Mouse (Mus musculus) kidney, embryonic 15.5 days (tissue): Measurements from ENCODE around the gene Tle2. TPM values are rescaled to one million over a fixed set of nuclear protein-coding genes. Genes with fewer than 3 reads are reported as not detected.

ENCODE experiments used
- ATAC-seq: fragments of 200-750 bp; cut with Nextera tagmentation; replicated peaks from 2 replicates; pipeline ENCODE4 v1.8.0; 2017; ENCODE audit warnings: moderate TSS enrichment; ENCODE audit not compliant: low FRiP score
- H3K27ac ChIP-seq: fragments of 300-500 bp; sonication (generic); 2 replicates; pipeline ENCODE4 v1.5.1; 2015; ENCODE audit warnings: mild to moderate bottlenecking, inconsistent platforms
- H3K27me3 ChIP-seq: fragments of 300-500 bp; sonication (generic); 2 replicates; pipeline ENCODE4 v1.6.1; 2015; ENCODE audit warnings: inconsistent platforms
- H3K36me3 ChIP-seq: fragments of 300-500 bp; sonication (generic); 2 replicates; pipeline ENCODE4 v1.6.1; 2015; ENCODE audit warnings: inconsistent platforms
- H3K4me1 ChIP-seq: fragments of 300-500 bp; sonication (generic); 2 replicates; pipeline ENCODE4 v1.6.1; 2015; ENCODE audit warnings: inconsistent platforms
- H3K4me2 ChIP-seq: fragments of 300-500 bp; sonication (generic); 2 replicates; pipeline ENCODE4 v1.6.1; 2015; ENCODE audit warnings: moderate library complexity, mild to moderate bottlenecking, inconsistent platforms
- H3K4me3 ChIP-seq: fragments of 300-500 bp; sonication (generic); replicated peaks from 2 replicates; pipeline ENCODE4 v1.5.1; 2015; ENCODE audit warnings: mild to moderate bottlenecking, inconsistent platforms
- H3K9ac ChIP-seq: fragments of 300-500 bp; sonication (generic); 2 replicates; pipeline ENCODE4 v1.6.1; 2015; ENCODE audit warnings: mild to moderate bottlenecking, inconsistent platforms
- H3K9me3 ChIP-seq: fragments of 300-500 bp; sonication (generic); replicated peaks from 2 replicates; pipeline ENCODE4 v1.6.1; 2016; ENCODE audit warnings: inconsistent platforms
- whole genome bisulfite sequencing: fragments of 180-500 bp; shearing (Covaris S2); methylation state at CpG from one replicate; pipeline ENCODE4 v1.1.7; 2015; ENCODE audit warnings: mixed read lengths; 5-methylcytosine and 5-hydroxymethylcytosine counted together
- polyA plus RNA-seq: library from polyadenylated mRNA; unstranded; fragments of >200 nt; fragmentation: Nextera tagmentation; extraction: Ambion mirVana; gene quantifications from 2 replicates; pipeline ENCODE4 v1.2.1, GENCODE M21; 2015

The Tle2 gene
- polyA plus RNA-seq, 1 experiment from 2014 or later, result 45.6 TPM

GRCm38 (mm10) chr10:81544296-81545160 lies 29.8 kb upstream of the Tle2 start:
- Histone ChIP-seq H3K4me2 (peak overlapping the region; percentile 88), H3K4me3 (peak overlapping the region; percentile 98), H3K9ac (peak overlapping the region; percentile 95), H3K27ac (peak overlapping the region; percentile 88), H3K9me3 (no peaks in the 10 kb centered on the region), H3K27me3 (no peaks in the 10 kb centered on the region), H3K36me3 (peaks cover 7% of the 10 kb centered on the region; the same call in 1 of the 2 replicates), H3K4me1 (peaks cover 37% of the 10 kb centered on the region)
- ATAC-seq, result peak; percentile 44
- WGBS, result under 1% methylated on average over 87 of the region's 93 CpGs

- peak within 1 kb of the TSS; percentile 91 for H3K27ac ChIP-seq
- H3K9me3 ChIP-seq, result no peaks in the 10 kb centered on the region
- peak within 1 kb of the TSS; percentile 88 for H3K4me2 ChIP-seq
- 0 out of 2 replicates have a peak, but pooled peaks cover 2% of the 10 kb centered on the region for H3K36me3 ChIP-seq
- peak within 1 kb of the TSS; percentile 98 for H3K4me3 ChIP-seq
- ATAC-seq, result peak; percentile 96
- peak within 1 kb of the TSS; percentile 95 for H3K9ac ChIP-seq
- H3K4me1 ChIP-seq, result peaks cover 37% of the 10 kb centered on the region
- H3K27me3 ChIP-seq, result no peaks in the 10 kb centered on the region
- under 1% methylated on average over 58 of the region's 59 CpGs for WGBS
Observed at GRCm38 (mm10) chr10:81545161-81545747, 29.1 kb upstream of the Tle2 start, which contains the start of gene Gna11. Gene Gna11, minus strand, starts transcription at chr10:81545190.

GRCm38 (mm10) chr10:81546332-81546731 lies 28.0 kb upstream of the Tle2 start:
- Histone ChIP-seq H3K4me1 (peaks cover 42% of the 10 kb centered on the region), H3K9me3 (no peaks in the 10 kb centered on the region), H3K4me3 (no peak overlapping the region), H3K36me3 (no peaks in the 10 kb centered on the region), H3K9ac (no peak overlapping the region), H3K27me3 (no peaks in the 10 kb centered on the region), H3K4me2 (no peak overlapping the region), H3K27ac (no peak overlapping the region)
- no peak for ATAC-seq
- WGBS, result 76% methylated on average over 5 of the region's 5 CpGs

- 92% methylated on average over 13 of the region's 13 CpGs for WGBS
- ATAC-seq, result no peak
- Histone ChIP-seq H3K9ac (no peak overlapping the region), H3K4me3 (no peak overlapping the region), H3K27ac (no peak overlapping the region), H3K36me3 (no peaks in the 10 kb centered on the region), H3K4me1 (peaks cover 42% of the 10 kb centered on the region), H3K9me3 (no peaks in the 10 kb centered on the region), H3K27me3 (no peaks in the 10 kb centered on the region), H3K4me2 (no peak overlapping the region)
Observed at GRCm38 (mm10) chr10:81546788-81547571, 27.4 kb upstream of the Tle2 start.

- H3K4me2 ChIP-seq, result no peak overlapping the region
- WGBS, result 69% methylated on average over 5 of the region's 5 CpGs
- H3K27ac ChIP-seq, result no peak overlapping the region
Observed at GRCm38 (mm10) chr10:81548944-81549343, 25.4 kb upstream of the Tle2 start.

GRCm38 (mm10) chr10:81550257-81550656 lies 24.1 kb upstream of the Tle2 start:
- Histone ChIP-seq H3K27ac (no peak overlapping the region), H3K9me3 (no peaks in the 10 kb centered on the region), H3K27me3 (no peaks in the 10 kb centered on the region), H3K36me3 (no peaks in the 10 kb centered on the region), H3K4me3 (no peak overlapping the region), H3K9ac (no peak overlapping the region), H3K4me1 (peaks cover 25% of the 10 kb centered on the region), H3K4me2 (no peak overlapping the region)
- no peak for ATAC-seq
- 19% methylated on average over 7 of the region's 7 CpGs for WGBS

More at GRCm38 (mm10) chr10:81548944-81549343, 25.4 kb upstream of the Tle2 start:
- ATAC-seq, result no peak
- H3K36me3 ChIP-seq, result no peaks in the 10 kb centered on the region
- peaks cover 29% of the 10 kb centered on the region for H3K4me1 ChIP-seq
- no peaks in the 10 kb centered on the region for H3K27me3 ChIP-seq
- H3K9ac ChIP-seq, result no peak overlapping the region
- no peak overlapping the region for H3K4me3 ChIP-seq
- no peaks in the 10 kb centered on the region for H3K9me3 ChIP-seq

GRCm38 (mm10) chr10:81551597-81552102 lies 22.7 kb upstream of the Tle2 start:
- no peak overlapping the region for H3K4me3 ChIP-seq
- ATAC-seq, result peak; percentile 89

GRCm38 (mm10) chr10:81553232-81553631 lies 21.1 kb upstream of the Tle2 start:
- H3K36me3 ChIP-seq, result no peaks in the 10 kb centered on the region
- H3K4me3 ChIP-seq, result no peak overlapping the region
- no peak overlapping the region for H3K27ac ChIP-seq
- H3K9ac ChIP-seq, result no peak overlapping the region
- 82% methylated on average over 5 of the region's 5 CpGs for WGBS
- H3K9me3 ChIP-seq, result no peaks in the 10 kb centered on the region
- no peak overlapping the region for H3K4me2 ChIP-seq
- peaks cover 20% of the 10 kb centered on the region for H3K4me1 ChIP-seq
- ATAC-seq, result no peak
- H3K27me3 ChIP-seq, result no peaks in the 10 kb centered on the region

More at GRCm38 (mm10) chr10:81551597-81552102, 22.7 kb upstream of the Tle2 start:
- WGBS, result 4% methylated on average over 12 of the region's 12 CpGs
- H3K9me3 ChIP-seq, result no peaks in the 10 kb centered on the region
- peaks cover 20% of the 10 kb centered on the region for H3K4me1 ChIP-seq
- H3K4me2 ChIP-seq, result peak overlapping the region; percentile 21; the same call in 1 of the 2 replicates
- H3K36me3 ChIP-seq, result no peaks in the 10 kb centered on the region
- H3K27ac ChIP-seq, result peak overlapping the region; percentile 67
- no peaks in the 10 kb centered on the region for H3K27me3 ChIP-seq
- H3K9ac ChIP-seq, result no peak overlapping the region

GRCm38 (mm10) chr10:81553807-81554755 lies 20.3 kb upstream of the Tle2 start:
- Histone ChIP-seq H3K4me2 (no peak overlapping the region), H3K9me3 (no peaks in the 10 kb centered on the region), H3K4me1 (peaks cover 25% of the 10 kb centered on the region), H3K27me3 (no peaks in the 10 kb centered on the region), H3K9ac (no peak overlapping the region), H3K36me3 (no peaks in the 10 kb centered on the region), H3K4me3 (no peak overlapping the region), H3K27ac (no peak overlapping the region)
- ATAC-seq, result no peak
- WGBS, result 79% methylated on average over 6 of the region's 6 CpGs

- Histone ChIP-seq H3K4me2 (no peak overlapping the region), H3K4me1 (peaks cover 31% of the 10 kb centered on the region), H3K9me3 (no peaks in the 10 kb centered on the region), H3K36me3 (peaks cover 1% of the 10 kb centered on the region), H3K4me3 (no peak overlapping the region), H3K27ac (no peak overlapping the region), H3K9ac (no peak overlapping the region), H3K27me3 (no peaks in the 10 kb centered on the region)
- no peak for ATAC-seq
- 77% methylated on average over 3 of the region's 3 CpGs for WGBS
Observed at GRCm38 (mm10) chr10:81556282-81556681, 18.1 kb upstream of the Tle2 start.

- WGBS, result 11% methylated on average over 1 of the region's 1 CpGs
- no peak for ATAC-seq
- Histone ChIP-seq H3K27ac (no peak overlapping the region), H3K4me1 (peaks cover 29% of the 10 kb centered on the region), H3K9me3 (no peaks in the 10 kb centered on the region), H3K36me3 (peaks cover 12% of the 10 kb centered on the region), H3K27me3 (no peaks in the 10 kb centered on the region), H3K4me2 (no peak overlapping the region), H3K4me3 (no peak overlapping the region), H3K9ac (no peak overlapping the region)
Observed at GRCm38 (mm10) chr10:81557491-81557890, 16.9 kb upstream of the Tle2 start.
